Mouse (Mus musculus) C2C12 (cell line): ENCODE results near the gene Emc8. TPM values are rescaled to one million over a fixed set of nuclear protein-coding genes. Genes with fewer than 3 reads are reported as not detected.

Experiments used
- H3K27me3 ChIP-seq: one replicate; pipeline ENCODE4 v1.6.1; 2011; ENCODE audit not compliant: control insufficient read depth, insufficient read depth, insufficient read length
- H3K36me3 ChIP-seq: one replicate; pipeline ENCODE4 v1.6.1; 2011; ENCODE audit not compliant: control insufficient read depth, insufficient read depth
- H3K4me3 ChIP-seq: one replicate; pipeline ENCODE4 v1.5.1; 2011; ENCODE audit warnings: mild to moderate bottlenecking, control low read depth; ENCODE audit not compliant: poor library complexity, insufficient read depth, severe bottlenecking
- H3K79me2 ChIP-seq: one replicate; pipeline ENCODE4 v1.6.1; 2011; ENCODE audit not compliant: control insufficient read depth, insufficient read depth
- H3K79me3 ChIP-seq: one replicate; pipeline ENCODE4 v1.6.1; 2011; ENCODE audit warnings: low read depth, control low read depth
- H3ac ChIP-seq: one replicate; pipeline ENCODE3; 2011; ENCODE audit warnings: low read depth; ENCODE audit not compliant: control insufficient read depth, insufficient read length
- CEBPB ChIP-seq: IDR thresholded peaks from one replicate; pipeline ENCODE4 v1.6.1; 2011; ENCODE audit warnings: low read depth, mild to moderate bottlenecking, control low read depth, moderate library complexity
- CTCF ChIP-seq: IDR thresholded peaks from one replicate; pipeline ENCODE4 v1.5.1; 2011; ENCODE audit not compliant: control insufficient read depth, insufficient read depth, insufficient read length
- FOSL1 ChIP-seq: IDR thresholded peaks from one replicate; pipeline ENCODE4 v1.8.0; 2011; ENCODE audit warnings: mild to moderate bottlenecking, low read length; ENCODE audit not compliant: poor library complexity, insufficient read depth, severe bottlenecking
- MAX ChIP-seq: IDR thresholded peaks from one replicate; pipeline ENCODE4 v1.6.1; 2011; ENCODE audit warnings: mild to moderate bottlenecking, control low read depth
- MYOD1 ChIP-seq: IDR thresholded peaks from one replicate; pipeline ENCODE4 v1.6.1; 2011; ENCODE audit warnings: low read depth; ENCODE audit not compliant: control insufficient read depth, insufficient read length
- MYOG ChIP-seq: IDR thresholded peaks from one replicate; pipeline ENCODE4 v1.6.1; 2011; ENCODE audit not compliant: control insufficient read depth, insufficient read length; ENCODE audit errors: extremely low read depth
- USF1 ChIP-seq: IDR thresholded peaks from one replicate; pipeline ENCODE4 v1.6.1; 2011; ENCODE audit warnings: low read depth, mild to moderate bottlenecking, control low read depth, moderate library complexity
- polyA plus RNA-seq: library from polyadenylated mRNA; unstranded; fragments of >200 nt; fragmentation: generic; extraction: Trizol; gene quantifications from one replicate; pipeline ENCODE4 v1.2.1, GENCODE M21; 2012; ENCODE audit warnings: missing spikeins

The Emc8 gene
- polyA plus RNA-seq, 1 experiment, result 240 TPM

DNA sequence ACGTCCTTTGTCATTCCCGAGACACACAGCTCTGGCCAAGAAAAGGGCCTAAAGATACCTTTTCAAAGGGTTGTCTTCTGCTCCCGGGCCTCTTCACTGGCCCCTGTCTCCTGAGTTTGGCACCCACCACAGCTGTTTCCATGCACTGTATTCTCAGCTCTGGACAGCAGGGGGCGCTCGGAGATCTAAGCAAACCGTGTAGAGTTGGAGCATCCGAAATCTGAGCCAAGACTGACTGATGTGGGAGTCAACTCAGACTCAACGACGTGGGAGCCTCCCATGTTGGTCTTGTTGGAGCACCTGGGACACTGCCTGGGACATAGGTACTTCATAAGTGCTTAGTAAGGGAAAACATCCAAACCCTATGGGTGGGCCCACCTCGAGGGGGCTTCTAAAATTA is 10.1 kb upstream of the Emc8 start:
- TF ChIP-seq CTCF, result peak; percentile 75
- TF ChIP-seq MAX, result no peak
- no peak for TF ChIP-seq MYOG
- Histone ChIP-seq H3K79me3 (no peaks in the 10 kb centered on the region), H3K36me3 (peaks cover 9% of the 10 kb centered on the region), H3K79me2 (no peaks in the 10 kb centered on the region), H3K4me3 (no peak overlapping the region), H3ac (no peak overlapping the region), H3K27me3 (peaks cover 15% of the 10 kb centered on the region)

DNA sequence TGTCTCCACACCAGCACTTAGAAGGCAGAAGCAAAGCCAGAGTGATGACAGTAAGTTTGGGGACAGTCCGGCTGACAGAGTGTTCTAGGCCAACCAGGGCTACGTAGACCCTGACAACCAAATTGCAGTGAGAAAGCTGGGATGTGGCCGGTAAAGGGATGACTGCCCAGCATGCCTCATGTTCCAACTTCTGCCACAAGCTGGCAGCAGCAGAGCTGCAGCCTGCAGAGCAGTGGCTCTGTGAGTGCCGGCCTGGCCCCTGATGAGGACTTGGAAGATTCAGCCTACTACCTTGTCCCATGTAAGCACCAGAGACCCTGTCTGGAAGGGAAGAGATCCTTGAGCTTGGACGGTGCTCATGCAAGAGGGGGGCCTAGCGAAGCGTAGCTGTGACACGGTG is 7.3 kb upstream of the Emc8 start:
- H3K36me3 ChIP-seq, result peaks cover 36% of the 10 kb centered on the region
- H3K79me3 ChIP-seq, result peaks cover 6% of the 10 kb centered on the region
- H3K4me3 ChIP-seq, result no peak overlapping the region
- H3K27me3 ChIP-seq, result no peaks in the 10 kb centered on the region
- H3K79me2 ChIP-seq, result peaks cover 21% of the 10 kb centered on the region
- TF ChIP-seq MYOG, result no peak
- TF ChIP-seq FOSL1, result no peak
- TF ChIP-seq CTCF, result no peak
- no peak for TF ChIP-seq MYOD1
- no peak for TF ChIP-seq USF1
- TF ChIP-seq MAX, result no peak
- H3ac ChIP-seq, result no peak overlapping the region

DNA sequence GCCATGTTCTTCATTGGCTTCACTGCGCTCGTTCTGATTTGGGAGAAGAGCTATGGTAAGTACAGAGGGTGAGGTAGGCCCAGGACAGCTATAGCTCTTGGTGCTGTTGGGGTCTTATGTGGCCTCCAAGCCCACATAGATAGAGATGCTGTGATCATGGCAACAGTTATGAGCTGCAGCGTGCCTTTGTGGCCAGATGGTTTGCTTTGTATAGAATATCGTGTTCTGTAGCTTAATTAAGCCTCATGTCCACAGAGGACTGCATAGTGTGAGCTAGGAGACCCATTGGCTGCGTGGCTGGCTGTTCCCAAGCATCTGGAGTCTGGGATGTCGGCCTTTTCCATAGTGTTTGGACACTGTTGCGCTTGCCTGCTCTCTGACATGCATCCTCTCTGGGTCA is 4.9 kb upstream of the Emc8 start:
- Histone ChIP-seq H3ac (no peak overlapping the region), H3K79me3 (peaks cover 24% of the 10 kb centered on the region), H3K79me2 (peaks cover 45% of the 10 kb centered on the region), H3K4me3 (no peak overlapping the region), H3K36me3 (peaks cover 45% of the 10 kb centered on the region), H3K27me3 (no peaks in the 10 kb centered on the region)
- TF ChIP-seq MAX, result no peak
- no peak for TF ChIP-seq USF1
- no peak for TF ChIP-seq CEBPB
- no peak for TF ChIP-seq MYOG
- TF ChIP-seq FOSL1, result no peak
- TF ChIP-seq MYOD1, result no peak
- no peak for TF ChIP-seq CTCF

DNA sequence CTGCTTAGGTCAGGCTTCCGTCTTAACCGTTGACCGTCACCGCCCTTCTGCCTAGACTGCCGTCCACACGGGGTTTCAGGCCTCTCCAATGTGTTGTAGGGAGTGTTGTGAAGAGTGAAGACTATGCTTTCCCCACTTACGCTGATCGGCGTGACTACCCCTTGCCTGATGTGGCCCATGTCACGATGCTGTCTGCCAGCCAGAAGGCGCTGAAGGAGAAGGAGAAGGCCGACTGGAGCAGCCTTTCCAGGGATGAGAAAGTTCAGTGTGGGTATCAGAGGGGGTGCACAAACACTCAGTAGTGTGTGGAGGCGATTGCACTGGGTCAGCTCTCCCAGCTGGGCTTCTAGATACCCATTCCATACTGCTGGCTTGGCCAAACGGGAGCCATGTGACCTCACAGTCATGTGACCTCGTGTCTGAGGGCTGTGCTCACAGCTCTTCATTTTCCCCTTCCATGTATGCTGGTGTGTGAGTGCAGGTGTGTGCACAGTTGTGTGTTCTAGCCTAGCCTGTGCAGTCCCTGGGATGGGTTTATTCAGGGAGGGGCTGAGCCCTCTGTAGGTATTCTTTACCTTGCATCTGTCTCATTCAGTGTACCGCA is 4.4 kb upstream of the Emc8 start:
- Histone ChIP-seq H3K36me3 (peaks cover 45% of the 10 kb centered on the region), H3ac (no peak overlapping the region), H3K4me3 (no peak overlapping the region), H3K27me3 (no peaks in the 10 kb centered on the region), H3K79me2 (peaks cover 48% of the 10 kb centered on the region), H3K79me3 (peaks cover 24% of the 10 kb centered on the region)
- peak; percentile 68 for TF ChIP-seq USF1
- no peak for TF ChIP-seq FOSL1

DNA sequence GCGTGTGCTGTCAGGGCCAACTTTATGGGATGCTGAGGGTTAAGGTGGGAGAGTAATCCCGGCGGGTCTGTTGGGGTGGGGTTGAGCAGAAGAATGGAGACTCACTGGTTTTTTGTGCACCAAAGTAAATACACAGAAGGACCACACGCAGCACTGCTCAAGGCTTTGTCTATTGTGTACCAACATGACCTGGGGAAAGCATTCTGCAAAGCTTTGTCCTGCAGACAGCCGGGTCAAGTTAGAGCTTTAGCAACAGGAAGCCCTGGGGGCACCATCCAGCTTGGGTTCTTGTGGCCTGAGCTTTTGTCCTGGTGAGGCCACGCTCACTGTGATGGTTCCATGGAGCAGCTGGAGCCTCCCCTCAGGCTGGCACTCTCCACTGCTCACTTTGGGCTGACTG is 3.4 kb upstream of the Emc8 start:
- H3ac ChIP-seq, result no peak overlapping the region
- no peaks in the 10 kb centered on the region for H3K27me3 ChIP-seq
- peaks cover 58% of the 10 kb centered on the region for H3K79me2 ChIP-seq
- no peak overlapping the region for H3K4me3 ChIP-seq
- H3K36me3 ChIP-seq, result peaks cover 45% of the 10 kb centered on the region
- TF ChIP-seq USF1, result no peak
- no peak for TF ChIP-seq CTCF
- TF ChIP-seq MAX, result no peak
- TF ChIP-seq MYOD1, result no peak
- TF ChIP-seq MYOG, result no peak
- TF ChIP-seq CEBPB, result no peak
- no peak for TF ChIP-seq FOSL1
- peaks cover 33% of the 10 kb centered on the region for H3K79me3 ChIP-seq

DNA sequence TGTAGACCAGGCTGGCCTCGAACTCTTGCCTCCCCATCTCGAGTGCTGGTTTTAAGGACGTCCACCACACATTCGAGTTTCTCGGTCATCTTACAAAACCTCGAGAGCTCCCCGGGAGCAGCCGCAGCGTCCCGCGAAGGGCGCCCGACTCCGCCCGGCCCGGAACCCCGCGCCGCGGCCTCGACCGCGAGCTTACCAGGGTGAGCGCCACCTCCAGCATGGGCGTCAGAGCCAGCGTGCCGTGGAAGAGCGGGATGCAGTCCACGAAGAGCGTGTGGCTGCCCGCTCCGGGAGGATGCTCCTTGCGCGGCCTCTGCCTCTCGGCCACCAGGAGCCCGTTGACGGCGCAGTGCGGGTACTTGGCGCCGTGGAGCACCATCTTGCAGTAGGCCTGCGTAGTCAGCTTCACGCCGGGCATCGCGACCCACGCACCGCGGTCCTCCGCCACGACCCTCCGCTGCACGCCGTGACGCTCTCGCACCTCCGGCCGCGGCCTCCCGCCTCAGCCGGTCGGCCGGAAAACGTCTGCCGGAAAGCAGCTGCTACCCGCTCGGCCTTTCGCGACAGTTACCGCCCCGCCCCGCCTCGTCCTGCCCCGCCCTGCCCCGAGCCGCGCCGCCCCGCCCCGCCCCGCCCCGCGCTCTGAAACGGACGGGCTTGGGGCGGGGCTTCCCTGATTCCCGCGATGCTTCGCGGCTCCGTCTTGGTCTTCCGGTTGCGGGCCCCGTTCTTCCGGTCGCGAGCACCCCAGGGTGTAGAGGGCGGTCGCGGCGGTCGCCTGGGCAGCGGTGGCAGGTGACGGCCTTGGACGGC is 606 bp downstream of the Emc8 start, which contains the start of the genes Gm27021 and Cox4i1:
Gene Gm27021, minus strand, starts transcription at position 519 of the 813 bp plus-strand sequence.
Gene Cox4i1, plus strand, starts transcription at position 662 of the 813 bp plus-strand sequence.
- Histone ChIP-seq H3K27me3 (no peaks in the 10 kb centered on the region), H3K79me3 (peaks cover 72% of the 10 kb centered on the region), H3K79me2 (peaks cover 98% of the 10 kb centered on the region), H3K4me3 (peak within 1 kb of the TSS; percentile 89), H3K36me3 (peaks cover 54% of the 10 kb centered on the region), H3ac (peak within 1 kb of the TSS; percentile 86)
- TF ChIP-seq CTCF (peak; percentile 4), MAX (peak; percentile 79), CEBPB (no peak), FOSL1 (no peak)
